In the genomic region with DNA sequence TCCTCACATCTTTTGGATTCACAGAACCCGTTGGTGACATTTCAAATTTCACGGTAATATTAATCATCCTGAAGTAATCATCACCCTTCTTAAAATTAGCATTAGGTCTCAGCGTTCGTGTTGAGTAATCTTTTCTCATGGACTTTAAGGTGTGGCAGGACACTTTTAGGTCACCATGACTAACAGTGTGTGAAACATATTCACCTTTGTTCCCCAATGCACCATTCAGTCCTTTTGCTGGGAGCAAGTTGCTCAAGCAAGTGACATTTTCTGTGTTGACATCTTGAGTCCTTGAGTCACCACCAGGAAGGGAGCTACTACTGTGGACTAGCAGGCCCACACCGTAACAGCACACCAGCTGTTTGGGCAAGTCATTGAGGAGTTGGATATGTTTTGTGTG, we compare ENCODE assay signal across 24 mouse cellular contexts.
DNase-seq lines count a peak whose midpoint lies in the region; ATAC-seq and TF ChIP-seq lines count a peak whose summit lies in the region.
"Had no signal": no experiment of that assay in that cellular context is flagged by ENCODE, and none has a peak within 500 bp of the region (broad histone marks: within the 10 kb centered on the region; RNA-seq: fewer than 3 reads in every experiment).

No protein-coding gene starts in this region.

- no peak overlapping the region for H3K4me3 ChIP-seq in kidney, adult 2 months (ENCODE audit: insufficient read depth, low read depth, low read length)
- no peak overlapping the region for H3K4me3 ChIP-seq in lung, postnatal 0 days (ENCODE audit: low read depth, low read length)
- no peak overlapping the region for H3K4me3 ChIP-seq in stomach, postnatal 0 days (ENCODE audit: low read depth, low read length)
- H3K4me3 ChIP-seq in thymus, adult 2 months (ENCODE audit: control insufficient read depth, insufficient read depth, low read length): no peak overlapping the region
- H3K4me3 ChIP-seq: embryonic facial prominence, embryonic 10.5 days; forebrain, embryonic 10.5 days; heart, embryonic 10.5 days; hindbrain, embryonic 15.5 days; liver, embryonic 13.5 days; midbrain, embryonic 12.5 days; neural tube, embryonic 15.5 days had no signal

- DNase-seq in kidney, adult 2 months: peak; percentile 68
- no peak for DNase-seq in kidney, postnatal 14 days
- DNase-seq in lung, postnatal 0 days (ENCODE audit: low spot score): peak; percentile 42
- DNase-seq in lung, postnatal 14 days: no peak
- DNase-seq in gonadal fat pad, adult 2 months (ENCODE audit: low read depth): peak; percentile 92
- peak; percentile 17 for DNase-seq in stomach, postnatal 0 days (ENCODE audit: low spot score)
- DNase-seq in thymus, adult 2 months: no peak
- DNase-seq: cerebellum, adult 11 months; cerebellum, adult 9-11 months; gastrocnemius, postnatal 25 days; heart, postnatal 4 days; layer of hippocampus, postnatal 36 days; liver, embryonic 13.5 days; right cerebral cortex, adult 18-20 months; right cerebral cortex, postnatal 4 days; thymus, adult 18-20 months had no signal

- peaks cover 17% of the 10 kb centered on the region for H3K4me1 ChIP-seq in kidney, adult 2 months (ENCODE audit: control insufficient read depth, insufficient read depth, low read length)
- no peaks in the 10 kb centered on the region for H3K4me1 ChIP-seq in lung, postnatal 0 days (ENCODE audit: insufficient read depth, low read depth, low read length)
- H3K4me1 ChIP-seq in stomach, postnatal 0 days (replicated peaks; ENCODE audit: control insufficient read depth, insufficient read depth): no peaks in the 10 kb centered on the region
- H3K4me1 ChIP-seq in thymus, adult 2 months (replicated peaks; ENCODE audit: control insufficient read depth, insufficient read depth, low read length): no peaks in the 10 kb centered on the region
- H3K4me1 ChIP-seq: embryonic facial prominence, embryonic 10.5 days; forebrain, embryonic 10.5 days; heart, embryonic 10.5 days; hindbrain, embryonic 15.5 days; liver, embryonic 13.5 days; midbrain, embryonic 12.5 days; neural tube, embryonic 15.5 days had no signal

- H3K4me2 ChIP-seq in lung, postnatal 0 days (replicated peaks; ENCODE audit: low read depth, low read length): no peak overlapping the region
- no peak overlapping the region for H3K4me2 ChIP-seq in stomach, postnatal 0 days (replicated peaks; ENCODE audit: low read depth)
- H3K4me2 ChIP-seq: hindbrain, embryonic 15.5 days; liver, embryonic 13.5 days; midbrain, embryonic 12.5 days; neural tube, embryonic 15.5 days had no signal

- no peak for TF ChIP-seq EP300 in lung, postnatal 0 days (IDR thresholded peaks at IDR 0.05)
- peak; percentile 54 for TF ChIP-seq EP300 in stomach, postnatal 0 days (optimal IDR thresholded peaks at IDR 0.05)

- H3K9ac ChIP-seq in lung, postnatal 0 days (replicated peaks; ENCODE audit: low read depth): no peak overlapping the region
- H3K9ac ChIP-seq in stomach, postnatal 0 days (ENCODE audit: low read length): no peak overlapping the region
- H3K9ac ChIP-seq: hindbrain, embryonic 15.5 days; liver, embryonic 13.5 days; midbrain, embryonic 12.5 days; neural tube, embryonic 15.5 days had no signal

- peak overlapping the region; percentile 88 for H3K27ac ChIP-seq in kidney, adult 2 months (ENCODE audit: insufficient read depth, low read depth, low read length)
- no peak overlapping the region for H3K27ac ChIP-seq in lung, postnatal 0 days (ENCODE audit: low read length)
- no peak overlapping the region; the same call in 1 of the 2 replicates for H3K27ac ChIP-seq in stomach, postnatal 0 days (replicated peaks)
- no peak overlapping the region for H3K27ac ChIP-seq in thymus, adult 2 months (ENCODE audit: control insufficient read depth, insufficient read depth, low read length)
- H3K27ac ChIP-seq: embryonic facial prominence, embryonic 10.5 days; forebrain, embryonic 10.5 days; heart, embryonic 10.5 days; hindbrain, embryonic 15.5 days; liver, embryonic 13.5 days; midbrain, embryonic 12.5 days; neural tube, embryonic 15.5 days had no signal

- TF ChIP-seq CTCF in kidney, adult 2 months (conservative IDR thresholded peaks at IDR 0.05; ENCODE audit: insufficient read depth, insufficient read length, low read depth, low read length): no peak
- no peak for TF ChIP-seq CTCF in lung, postnatal 0 days (IDR thresholded peaks at IDR 0.05)
- TF ChIP-seq CTCF in stomach, postnatal 0 days (IDR thresholded peaks at IDR 0.05; ENCODE audit: low read depth): no peak
- TF ChIP-seq CTCF in thymus, adult 2 months (IDR thresholded peaks at IDR 0.05; ENCODE audit: borderline replicate concordance, control insufficient read depth, extremely low read depth, insufficient read depth, low read length, poor library complexity): no peak

- peak; percentile 41 for ATAC-seq in lung, postnatal 0 days
- peak; percentile 96 for ATAC-seq in stomach, postnatal 0 days (ENCODE audit: low FRiP score, low TSS enrichment)
- ATAC-seq: activated CD4-positive, CD25-positive, alpha-beta regulatory T cell, adult 4 months; forebrain, embryonic 16.5 days had no signal

- 59% methylated on average over 5 of the region's 5 CpGs for WGBS in kidney, adult 2 months
- 80% methylated on average over 5 of the region's 5 CpGs for WGBS in lung, postnatal 0 days
- WGBS in stomach, postnatal 0 days: 66% methylated on average over 5 of the region's 5 CpGs
- WGBS in thymus, adult 2 months: 93% methylated on average over 5 of the region's 5 CpGs

- no peak for TF ChIP-seq POLR2A in kidney, adult 2 months (IDR thresholded peaks at IDR 0.05; ENCODE audit: low read depth, low read length)
- TF ChIP-seq POLR2A in thymus, adult 2 months (IDR thresholded peaks at IDR 0.05; ENCODE audit: control insufficient read depth, extremely low read depth, insufficient read depth, low read length, poor library complexity): no peak

- H3K36me3 ChIP-seq in kidney, adult 2 months (ENCODE audit: control insufficient read depth, insufficient read depth, low read length): no peaks in the 10 kb centered on the region
- no peaks in the 10 kb centered on the region for H3K36me3 ChIP-seq in lung, postnatal 0 days (ENCODE audit: insufficient read depth, low read length)
- H3K36me3 ChIP-seq in stomach, postnatal 0 days (ENCODE audit: control insufficient read depth, insufficient read depth, low read length): no peaks in the 10 kb centered on the region
- no peaks in the 10 kb centered on the region for H3K36me3 ChIP-seq in thymus, adult 2 months (ENCODE audit: control insufficient read depth, insufficient read depth, low read length)
- H3K36me3 ChIP-seq: embryonic facial prominence, embryonic 10.5 days; forebrain, embryonic 10.5 days; heart, embryonic 10.5 days; hindbrain, embryonic 15.5 days; liver, embryonic 13.5 days; midbrain, embryonic 12.5 days; neural tube, embryonic 15.5 days had no signal

- no peaks in the 10 kb centered on the region for H3K9me3 ChIP-seq in lung, postnatal 0 days (ENCODE audit: low read length)
- no peaks in the 10 kb centered on the region for H3K9me3 ChIP-seq in stomach, postnatal 0 days (ENCODE audit: control insufficient read depth, low read length)
- H3K9me3 ChIP-seq: embryonic facial prominence, embryonic 10.5 days; forebrain, embryonic 10.5 days; heart, embryonic 10.5 days; hindbrain, embryonic 15.5 days; liver, embryonic 13.5 days; midbrain, embryonic 12.5 days; neural tube, embryonic 15.5 days had no signal

- no peaks in the 10 kb centered on the region for H3K27me3 ChIP-seq in kidney, adult 2 months (replicated peaks; ENCODE audit: control insufficient read depth, insufficient read depth, low read length)
- H3K27me3 ChIP-seq in lung, postnatal 0 days (replicated peaks; ENCODE audit: insufficient read depth, low read length): no peaks in the 10 kb centered on the region
- H3K27me3 ChIP-seq in stomach, postnatal 0 days (ENCODE audit: control insufficient read depth, insufficient read depth, low read length): no peaks in the 10 kb centered on the region
- H3K27me3 ChIP-seq in thymus, adult 2 months (ENCODE audit: control insufficient read depth, insufficient read depth, low read length): no peaks in the 10 kb centered on the region
- H3K27me3 ChIP-seq: hindbrain, embryonic 15.5 days; liver, embryonic 13.5 days; midbrain, embryonic 12.5 days; neural tube, embryonic 15.5 days had no signal

Comparison
In these comparisons a context has a peak if more than half of its experiments do, and no peak if none do; other contexts are left out.
1. DNase-seq: peak in kidney, adult 2 months (single experiment), lung, postnatal 0 days (single experiment), gonadal fat pad, adult 2 months (single experiment) and stomach, postnatal 0 days (single experiment); none in kidney, postnatal 14 days (single experiment), lung, postnatal 14 days (single experiment) and thymus, adult 2 months (single experiment).